ENCODE assay signal across 9 mouse cellular contexts in genomic region chr14:79970165-79970564, GRCm38 (mm10). TPM values are rescaled to one million over a fixed set of nuclear protein-coding genes. Genes with fewer than 3 reads are reported as not detected.
DNase-seq lines count a peak whose midpoint lies in the region; ATAC-seq lines count a peak whose summit lies in the region.
"Had no signal": no experiment of that assay in that cellular context is flagged by ENCODE, and none has a peak within 500 bp of the region (broad histone marks: within the 10 kb centered on the region; RNA-seq: fewer than 3 reads in every experiment).

No protein-coding gene starts in this region.

- H3K4me2 ChIP-seq in forebrain, embryonic 15.5 days (replicated peaks) = no peak overlapping the region
- H3K4me2 ChIP-seq in forebrain, embryonic 11.5 days (ENCODE audit: low read depth, low read length, severe bottlenecking) = no peak overlapping the region
- no peak overlapping the region for H3K4me2 ChIP-seq in intestine, embryonic 16.5 days (ENCODE audit: low read depth, low read length)

- H3K4me3 ChIP-seq in forebrain, embryonic 15.5 days = no peak overlapping the region
- no peak overlapping the region for H3K4me3 ChIP-seq in forebrain, embryonic 11.5 days (ENCODE audit: low read depth, low read length)
- no peak overlapping the region for H3K4me3 ChIP-seq in intestine, embryonic 16.5 days (ENCODE audit: low read length)

- H3K4me1 ChIP-seq in forebrain, embryonic 15.5 days = peaks cover 14% of the 10 kb centered on the region; the same call in 1 of the 2 replicates
- no peaks in the 10 kb centered on the region for H3K4me1 ChIP-seq in forebrain, embryonic 11.5 days (replicated peaks; ENCODE audit: control insufficient read depth, insufficient read depth, low read length)
- H3K4me1 ChIP-seq in intestine, embryonic 16.5 days (ENCODE audit: control insufficient read depth, insufficient read depth, low read length) = no peaks in the 10 kb centered on the region; the same call in 1 of the 2 replicates

- no peak overlapping the region for H3K9ac ChIP-seq in forebrain, embryonic 15.5 days (replicated peaks)
- no peak overlapping the region for H3K9ac ChIP-seq in forebrain, embryonic 11.5 days (ENCODE audit: low read length)
- no peak overlapping the region for H3K9ac ChIP-seq in intestine, embryonic 16.5 days (ENCODE audit: low read depth, low read length)

- no peak for DNase-seq in forebrain, embryonic 11.5 days (ENCODE audit: low spot score)
- DNase-seq in 3134 (ENCODE audit: extremely low read depth, insufficient read length, low spot score) = peak; percentile 1
- peak; percentile 47 to 50 for DNase-seq in frontal cortex, postnatal 10 days (ENCODE audit: low spot score in 2 of 2)
- peak; percentile 68 for DNase-seq in layer of hippocampus, adult 9-11 months
- no peak for DNase-seq in lung, postnatal 10 days
- DNase-seq in urinary bladder, adult 18-20 months (ENCODE audit: low spot score in 2 of 2) = no peak

- H3K27me3 ChIP-seq in forebrain, embryonic 15.5 days = no peaks in the 10 kb centered on the region
- H3K27me3 ChIP-seq in forebrain, embryonic 11.5 days (ENCODE audit: control insufficient read depth, insufficient read depth, low read length) = no peaks in the 10 kb centered on the region
- no peaks in the 10 kb centered on the region for H3K27me3 ChIP-seq in intestine, embryonic 16.5 days (replicated peaks; ENCODE audit: control insufficient read depth, insufficient read depth, low read length)

- 50% methylated on average over 3 of the region's 3 CpGs for WGBS in forebrain, embryonic 15.5 days
- WGBS in forebrain, embryonic 11.5 days = 86% methylated on average over 3 of the region's 3 CpGs
- WGBS in intestine, embryonic 16.5 days = 58% methylated on average over 3 of the region's 3 CpGs

- peak overlapping the region; percentile 53; the same call in 1 of the 2 replicates for H3K27ac ChIP-seq in forebrain, embryonic 15.5 days (replicated peaks)
- H3K27ac ChIP-seq in forebrain, embryonic 11.5 days (ENCODE audit: low read depth, low read length) = no peak overlapping the region
- H3K27ac ChIP-seq in intestine, embryonic 16.5 days (ENCODE audit: low read length) = no peak overlapping the region

- ATAC-seq in forebrain, embryonic 15.5 days (replicated peaks) = peak; percentile 89
- ATAC-seq in forebrain, embryonic 11.5 days (replicated peaks; ENCODE audit: low FRiP score) = no peak
- ATAC-seq in intestine, embryonic 16.5 days = no peak

- H3K9me3 ChIP-seq in forebrain, embryonic 15.5 days = no peaks in the 10 kb centered on the region
- no peaks in the 10 kb centered on the region for H3K9me3 ChIP-seq in forebrain, embryonic 11.5 days (ENCODE audit: control insufficient read depth, low read length)
- no peaks in the 10 kb centered on the region for H3K9me3 ChIP-seq in intestine, embryonic 16.5 days (ENCODE audit: control insufficient read depth, low read length)

- H3K36me3 ChIP-seq in forebrain, embryonic 15.5 days = no peaks in the 10 kb centered on the region
- H3K36me3 ChIP-seq in forebrain, embryonic 11.5 days (ENCODE audit: control insufficient read depth, insufficient read depth, low read length) = no peaks in the 10 kb centered on the region
- H3K36me3 ChIP-seq in intestine, embryonic 16.5 days (ENCODE audit: control insufficient read depth, insufficient read depth, low read length) = no peaks in the 10 kb centered on the region

RNA-seq across cellular contexts. Expression of gene Olfm4, which starts 13.7 kb away (rescaled TPM):
- 1.9 and 2.0 TPM in 2 replicates for polyA plus RNA-seq in forebrain, embryonic 15.5 days (2015; fragmentation: Nextera tagmentation; extraction: Ambion mirVana)
- 0.27 and 0.59 TPM in 2 replicates for polyA plus RNA-seq in forebrain, embryonic 11.5 days (2014; fragmentation: Nextera tagmentation; extraction: Ambion mirVana)
- polyA plus RNA-seq in intestine, embryonic 16.5 days (2015; fragmentation: Nextera tagmentation; extraction: Ambion mirVana) = 11.5 and 13.1 TPM in 2 replicates
- polyA plus RNA-seq: liver, adult 2 months had no signal

Comparison
In these comparisons a context has a peak if more than half of its experiments do, and no peak if none do; other contexts are left out.
1. DNase-seq: peak in 3134 (single experiment), frontal cortex, postnatal 10 days (2 of 2) and layer of hippocampus, adult 9-11 months (single experiment); none in forebrain, embryonic 11.5 days (single experiment), lung, postnatal 10 days (single experiment) and urinary bladder, adult 18-20 months (0 of 2).